Mouse (Mus musculus) G1E-ER4 (cell line): ENCODE measurements around the gene Pigl. TPM values are rescaled to one million over a fixed set of nuclear protein-coding genes. Genes with fewer than 3 reads are reported as not detected.

Source experiments
- GATA1 ChIP-seq: IDR thresholded peaks from one replicate; pipeline ENCODE4 v1.8.0; 2012; ENCODE audit warnings: low read length, inconsistent platforms
- polyA plus RNA-seq: library from polyadenylated mRNA; stranded (reverse); fragments of >175 nt; gene quantifications from 2 replicates; pipeline ENCODE4 v1.2.3, GENCODE M21; 2012

Gene Pigl
- polyA plus RNA-seq, 1 experiment = 3.8 TPM

- no peak for TF ChIP-seq GATA1
These were observed 82.7 kb downstream of the Pigl start for GRCm38 (mm10) chr11:62540969-62541368.

- TF ChIP-seq GATA1 = no peak
These were observed 83.3 kb downstream of the Pigl start for GRCm38 (mm10) chr11:62541581-62541980.

- no peak for TF ChIP-seq GATA1
These were observed 85.7 kb downstream of the Pigl start for GRCm38 (mm10) chr11:62543991-62544390.

GRCm38 (mm10) chr11:62549782-62550181, 91.5 kb downstream of the Pigl start:
- TF ChIP-seq GATA1 = no peak

GRCm38 (mm10) chr11:62550227-62550685, 92.0 kb downstream of the Pigl start:
- no peak for TF ChIP-seq GATA1

GRCm38 (mm10) chr11:62550727-62551225, 92.5 kb downstream of the Pigl start, which contains the start of gene Ubb:
Gene Ubb (plus strand): TSS chr11:62551171.
- TF ChIP-seq GATA1 = no peak

- no peak for TF ChIP-seq GATA1
These were observed 93.2 kb downstream of the Pigl start for GRCm38 (mm10) chr11:62551226-62552119.

GRCm38 (mm10) chr11:62553186-62553585, 94.9 kb downstream of the Pigl start:
- no peak for TF ChIP-seq GATA1

- TF ChIP-seq GATA1 = no peak
These were observed 95.4 kb downstream of the Pigl start for GRCm38 (mm10) chr11:62553633-62554032.

- TF ChIP-seq GATA1 = no peak
These were observed 96.0 kb downstream of the Pigl start for GRCm38 (mm10) chr11:62554163-62554855.

- no peak for TF ChIP-seq GATA1
These were observed 96.8 kb downstream of the Pigl start for GRCm38 (mm10) chr11:62554934-62555517.

- no peak for TF ChIP-seq GATA1
These were observed 97.7 kb downstream of the Pigl start for GRCm38 (mm10) chr11:62555896-62556412.

GRCm38 (mm10) chr11:62557205-62557604, 98.9 kb downstream of the Pigl start:
- TF ChIP-seq GATA1 = no peak

GRCm38 (mm10) chr11:62558152-62558551, 99.9 kb downstream of the Pigl start:
- no peak for TF ChIP-seq GATA1

- TF ChIP-seq GATA1 = no peak
These were observed 100.8 kb downstream of the Pigl start for GRCm38 (mm10) chr11:62558961-62559646.

GRCm38 (mm10) chr11:62560463-62561016, 102.3 kb downstream of the Pigl start:
- no peak for TF ChIP-seq GATA1
